Mouse (Mus musculus) myocyte (in vitro differentiated cells): Measurements from ENCODE around the gene Cbx4. TPM values are rescaled to one million over a fixed set of nuclear protein-coding genes. Genes with fewer than 3 reads are reported as not detected.
A peak's percentile ranks its signal among the peaks of the same experiment; 100 is the strongest.

Source experiments
- H3K27me3 ChIP-seq: one replicate; pipeline ENCODE4 v1.6.1; 2011; ENCODE audit not compliant: control insufficient read depth, insufficient read depth, insufficient read length
- H3K36me3 ChIP-seq: one replicate; pipeline ENCODE4 v1.6.1; 2011; ENCODE audit not compliant: control insufficient read depth, insufficient read depth
- H3K4me2 ChIP-seq: one replicate; pipeline ENCODE4 v1.6.1; 2011; ENCODE audit warnings: low read depth, control low read depth
- H3K4me3 ChIP-seq: one replicate; pipeline ENCODE4 v1.5.1; 2011; ENCODE audit warnings: mild to moderate bottlenecking, control low read depth, moderate library complexity
- H3K79me2 ChIP-seq: one replicate; pipeline ENCODE4 v1.6.1; 2011; ENCODE audit not compliant: control insufficient read depth, insufficient read depth
- H3ac ChIP-seq: one replicate; pipeline ENCODE4 v1.6.1; 2011; ENCODE audit not compliant: control insufficient read depth, insufficient read length
- CEBPB ChIP-seq: IDR thresholded peaks from 2 replicates; pipeline ENCODE4 v1.6.1; 2011; ENCODE audit warnings: mild to moderate bottlenecking, moderate library complexity; ENCODE audit not compliant: poor library complexity, insufficient read depth, severe bottlenecking
- E2F4 ChIP-seq: IDR thresholded peaks from one replicate; pipeline ENCODE4 v1.6.1; 2011; ENCODE audit warnings: mild to moderate bottlenecking, control low read depth, moderate library complexity; ENCODE audit not compliant: insufficient read depth
- MAX ChIP-seq: IDR thresholded peaks from one replicate; pipeline ENCODE4 v1.6.1; 2011; ENCODE audit warnings: low read depth, mild to moderate bottlenecking, control low read depth
- MYOD1 ChIP-seq, 3 experiments: IDR thresholded peaks; one replicate each; pipeline ENCODE4 v1.6.1; 2011; ENCODE audit warnings: control low read depth in 2 of 3, low read depth in 2 of 3, mild to moderate bottlenecking in 2 of 3, moderate library complexity in 1 of 3; ENCODE audit not compliant: insufficient read length in 2 of 3, control insufficient read depth in 1 of 3
- MYOG ChIP-seq, 3 experiments: IDR thresholded peaks; one replicate each; pipeline ENCODE4 v1.6.1; 2011; ENCODE audit warnings: control low read depth in 2 of 3, low read depth in 2 of 3, mild to moderate bottlenecking in 2 of 3; ENCODE audit not compliant: insufficient read length in 2 of 3, control insufficient read depth in 1 of 3, insufficient read depth in 1 of 3
- POLR2A ChIP-seq: IDR thresholded peaks from one replicate; pipeline ENCODE4 v1.6.1; 2011; ENCODE audit warnings: low read depth, mild to moderate bottlenecking, control low read depth, moderate library complexity; ENCODE audit not compliant: insufficient read length
- POLR2AphosphoS2 ChIP-seq: IDR thresholded peaks from one replicate; pipeline ENCODE4 v1.6.1; 2011; ENCODE audit warnings: low read depth, control low read depth; ENCODE audit not compliant: insufficient read length
- REST ChIP-seq: IDR thresholded peaks from one replicate; pipeline ENCODE4 v1.6.1; 2011; ENCODE audit warnings: mild to moderate bottlenecking, control low read depth, moderate library complexity; ENCODE audit not compliant: insufficient read depth, insufficient read length
- SRF ChIP-seq: IDR thresholded peaks from one replicate; pipeline ENCODE4 v1.6.1; 2011; ENCODE audit warnings: low read depth; ENCODE audit not compliant: control insufficient read depth, insufficient read length
- TCF12 ChIP-seq: IDR thresholded peaks from one replicate; pipeline ENCODE4 v1.6.1; 2011; ENCODE audit warnings: mild to moderate bottlenecking, control low read depth; ENCODE audit not compliant: poor library complexity, insufficient read depth, severe bottlenecking
- TCF3 ChIP-seq: IDR thresholded peaks from one replicate; pipeline ENCODE4 v1.6.1; 2011; ENCODE audit warnings: low read depth, control low read depth; ENCODE audit not compliant: insufficient read length
- USF1 ChIP-seq: IDR thresholded peaks from one replicate; pipeline ENCODE4 v1.6.1; 2011; ENCODE audit warnings: low read depth, mild to moderate bottlenecking, control low read depth, moderate library complexity
- polyA plus RNA-seq: library from polyadenylated mRNA; unstranded; fragments of >200 nt; fragmentation: generic; extraction: Trizol; gene quantifications from one replicate; pipeline ENCODE4 v1.2.1, GENCODE M21; 2012; ENCODE audit warnings: missing spikeins

Cbx4 gene
- polyA plus RNA-seq, 1 experiment: 29.9 TPM

- Histone ChIP-seq H3K4me2 (peak overlapping the region; percentile 97), H3K4me3 (peak overlapping the region; percentile 45), H3K79me2 (peaks cover 13% of the 10 kb centered on the region), H3K36me3 (no peaks in the 10 kb centered on the region), H3ac (peak overlapping the region; percentile 53), H3K27me3 (peaks cover 14% of the 10 kb centered on the region)
- TF ChIP-seq MYOD1 (IDR thresholded peaks at IDR 0.05; ENCODE audit: control insufficient read depth in 1 of 3, insufficient read length in 2 of 3, low read depth in 2 of 3): peak in 2 of 3 experiments; percentile 7 to 72
- TF ChIP-seq POLR2A: no peak
- TF ChIP-seq TCF12: no peak
- TF ChIP-seq E2F4: no peak
- no peak for TF ChIP-seq CEBPB
- no peak for TF ChIP-seq REST
- TF ChIP-seq USF1: no peak
- no peak for TF ChIP-seq TCF3
- no peak for TF ChIP-seq SRF
- TF ChIP-seq POLR2AphosphoS2: no peak
- no peak for TF ChIP-seq MAX
- peak in 1 of 3 experiments; percentile 33 for TF ChIP-seq MYOG (IDR thresholded peaks at IDR 0.05; ENCODE audit: control insufficient read depth in 1 of 3, insufficient read depth in 1 of 3, insufficient read length in 2 of 3, low read depth in 2 of 3)
Observed at GRCm38 (mm10) chr11:119041325-119041716, 44.7 kb downstream of the Cbx4 start.

GRCm38 (mm10) chr11:119040600-119041324 is 45.3 kb downstream of the Cbx4 start, which contains the start of gene Cbx8:
Gene Cbx8 (minus strand): TSS chr11:119040969.
- Histone ChIP-seq H3K27me3 (peaks cover 14% of the 10 kb centered on the region), H3K79me2 (peaks cover 13% of the 10 kb centered on the region), H3ac (peak within 1 kb of the TSS; percentile 53), H3K36me3 (no peaks in the 10 kb centered on the region), H3K4me3 (peak within 1 kb of the TSS; percentile 45), H3K4me2 (peak within 1 kb of the TSS; percentile 97)
- TF ChIP-seq POLR2A (peak; percentile 93), REST (no peak), CEBPB (no peak), POLR2AphosphoS2 (peak; percentile 84), USF1 (peak; percentile 35), MYOD1 (IDR thresholded peaks at IDR 0.05; ENCODE audit: control insufficient read depth in 1 of 3, insufficient read length in 2 of 3, low read depth in 2 of 3) (no peak), MAX (no peak), SRF (no peak), TCF12 (no peak)

GRCm38 (mm10) chr11:119039732-119040512 is 46.1 kb downstream of the Cbx4 start:
- peak overlapping the region; percentile 53 for H3ac ChIP-seq
- H3K27me3 ChIP-seq: peaks cover 10% of the 10 kb centered on the region
- no peaks in the 10 kb centered on the region for H3K36me3 ChIP-seq
- H3K4me2 ChIP-seq: peak overlapping the region; percentile 89
- peak overlapping the region; percentile 45 for H3K4me3 ChIP-seq
- TF ChIP-seq SRF (no peak), MAX (no peak)
- H3K79me2 ChIP-seq: peaks cover 13% of the 10 kb centered on the region

GRCm38 (mm10) chr11:119038744-119039484 is 47.1 kb downstream of the Cbx4 start:
- TF ChIP-seq SRF (no peak), MYOD1 (IDR thresholded peaks at IDR 0.05; ENCODE audit: control insufficient read depth in 1 of 3, insufficient read length in 2 of 3, low read depth in 2 of 3) (no peak), TCF3 (no peak)
- H3K79me2 ChIP-seq: peaks cover 13% of the 10 kb centered on the region
- H3K36me3 ChIP-seq: no peaks in the 10 kb centered on the region
- H3K27me3 ChIP-seq: peaks cover 5% of the 10 kb centered on the region
- peak overlapping the region; percentile 45 for H3K4me3 ChIP-seq
- H3K4me2 ChIP-seq: no peak overlapping the region
- no peak overlapping the region for H3ac ChIP-seq
